Mouse (Mus musculus) hindbrain, embryonic 12.5 days (tissue): ENCODE measurements around the gene Zfp791. TPM values are rescaled to one million over a fixed set of nuclear protein-coding genes. Genes with fewer than 3 reads are reported as not detected.

Experiments used
- ATAC-seq: fragments of 200-750 bp; cut with Nextera tagmentation; 2 replicates; pipeline ENCODE4 v1.8.0; 2017; ENCODE audit warnings: moderate TSS enrichment; ENCODE audit not compliant: low FRiP score
- H3K27ac ChIP-seq: fragments of 300-500 bp; sonication (generic); 2 replicates; pipeline ENCODE4 v1.5.1; 2016; ENCODE audit warnings: mild to moderate bottlenecking
- H3K27me3 ChIP-seq: fragments of 300-500 bp; sonication (generic); 2 replicates; pipeline ENCODE4 v1.6.1; 2016; ENCODE audit warnings: mild to moderate bottlenecking
- H3K36me3 ChIP-seq: fragments of 300-500 bp; sonication (generic); 2 replicates; pipeline ENCODE4 v1.6.1; 2016; ENCODE audit warnings: mild to moderate bottlenecking
- H3K4me1 ChIP-seq: fragments of 300-500 bp; sonication (generic); 2 replicates; pipeline ENCODE4 v1.6.1; 2016
- H3K4me2 ChIP-seq: fragments of 300-500 bp; sonication (generic); replicated peaks from 2 replicates; pipeline ENCODE4 v1.6.1; 2016; ENCODE audit warnings: mild to moderate bottlenecking
- H3K4me3 ChIP-seq: fragments of 300-500 bp; sonication (generic); 2 replicates; pipeline ENCODE4 v1.5.1; 2016; ENCODE audit warnings: mild to moderate bottlenecking
- H3K9ac ChIP-seq: fragments of 300-500 bp; sonication (generic); 2 replicates; pipeline ENCODE4 v1.6.1; 2016; ENCODE audit warnings: mild to moderate bottlenecking, moderate library complexity
- H3K9me3 ChIP-seq: fragments of 300-500 bp; sonication (generic); replicated peaks from 2 replicates; pipeline ENCODE4 v1.6.1; 2016; ENCODE audit warnings: mild to moderate bottlenecking
- WGBS: fragments of 180-500 bp; shearing (Covaris S2); methylation state at CpG from one replicate; pipeline ENCODE4 v1.1.7; 2016; 5-methylcytosine and 5-hydroxymethylcytosine counted together
- polyA plus RNA-seq: library from polyadenylated mRNA; unstranded; fragments of >200 nt; fragmentation: Nextera tagmentation; extraction: Ambion mirVana; gene quantifications from 2 replicates; pipeline ENCODE4 v1.2.1, GENCODE M21; 2016

Gene Zfp791
- polyA plus RNA-seq, 1 experiment from 2014 or later: 2.7 TPM

DNA sequence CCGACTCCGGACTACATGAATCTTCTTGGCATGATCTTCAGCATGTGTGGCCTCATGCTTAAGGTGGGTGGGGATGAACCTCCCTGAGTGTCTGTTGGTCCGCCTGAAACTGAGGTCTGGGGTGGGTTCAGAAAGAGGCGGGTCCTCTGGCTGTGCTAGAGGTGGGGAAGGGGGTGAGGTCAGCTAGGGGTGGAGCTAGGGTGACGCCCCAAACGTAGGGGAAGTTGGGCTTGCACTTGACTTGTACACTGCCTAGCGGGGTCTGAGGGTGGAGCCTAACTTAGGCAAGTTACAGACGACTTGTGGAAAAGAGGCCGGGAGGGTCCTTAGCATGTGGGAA is 41.7 kb downstream of the Zfp791 start, which contains the start of gene Wdr83:
Wdr83 (minus strand) TSS at position 91 of the 340 bp plus-strand sequence.
- no peaks in the 10 kb centered on the region for H3K27me3 ChIP-seq
- WGBS: 3% methylated on average over 9 of the region's 9 CpGs
- peak within 1 kb of the TSS; percentile 62; the same call in 1 of the 2 replicates for H3K27ac ChIP-seq
- peak within 1 kb of the TSS; percentile 90 for H3K4me3 ChIP-seq
- H3K4me1 ChIP-seq: peaks cover 29% of the 10 kb centered on the region
- ATAC-seq: peak; percentile 46
- H3K9me3 ChIP-seq: no peaks in the 10 kb centered on the region
- H3K36me3 ChIP-seq: peaks cover 21% of the 10 kb centered on the region
- H3K9ac ChIP-seq: peak within 1 kb of the TSS; percentile 92
- H3K4me2 ChIP-seq: peak within 1 kb of the TSS; percentile 71

DNA sequence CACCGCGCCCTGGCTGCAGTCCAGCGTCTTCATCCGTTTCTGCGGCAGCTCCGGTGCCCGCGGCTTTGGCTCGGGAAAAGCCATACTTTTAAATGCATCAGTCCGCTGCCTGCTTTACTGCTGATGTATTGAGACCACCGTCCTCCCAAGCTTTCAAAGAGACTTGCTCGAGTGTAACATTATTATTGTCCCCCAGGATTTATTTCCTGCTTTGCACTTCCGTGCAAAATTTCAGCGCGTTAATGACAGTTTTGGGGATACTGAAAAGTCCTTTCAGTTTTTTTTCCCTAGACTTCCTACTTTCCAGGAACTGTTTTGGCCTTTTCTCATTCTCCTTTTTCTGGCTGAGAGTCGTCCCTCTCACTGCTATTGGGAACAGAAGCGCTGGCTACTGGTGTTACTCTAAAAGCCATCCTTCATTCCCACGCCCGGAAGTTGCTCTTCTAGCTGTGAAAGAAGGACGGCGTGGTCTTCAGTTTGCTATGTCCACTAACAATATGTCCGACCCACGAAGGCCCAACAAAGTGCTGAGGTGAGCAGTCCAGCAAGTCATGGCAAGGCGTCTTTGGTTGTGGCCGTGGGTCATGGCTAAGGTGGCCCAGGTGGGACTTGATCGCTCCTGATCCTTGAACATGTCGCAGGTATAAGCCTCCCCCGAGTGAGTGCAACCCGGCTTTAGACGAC is 42.2 kb downstream of the Zfp791 start, which contains the start of gene Wdr83os:
Wdr83os (plus strand) TSS at position 209 of the 684 bp plus-strand sequence.
- Histone ChIP-seq H3K9ac (peak within 1 kb of the TSS; percentile 92), H3K27ac (peak within 1 kb of the TSS; percentile 62; the same call in 1 of the 2 replicates), H3K9me3 (no peaks in the 10 kb centered on the region), H3K4me1 (peaks cover 29% of the 10 kb centered on the region), H3K27me3 (no peaks in the 10 kb centered on the region), H3K4me3 (peak within 1 kb of the TSS; percentile 90), H3K4me2 (peak within 1 kb of the TSS; percentile 71), H3K36me3 (peaks cover 25% of the 10 kb centered on the region)
- peak; percentile 18 for ATAC-seq
- under 1% methylated on average over 30 of the region's 30 CpGs for WGBS

DNA sequence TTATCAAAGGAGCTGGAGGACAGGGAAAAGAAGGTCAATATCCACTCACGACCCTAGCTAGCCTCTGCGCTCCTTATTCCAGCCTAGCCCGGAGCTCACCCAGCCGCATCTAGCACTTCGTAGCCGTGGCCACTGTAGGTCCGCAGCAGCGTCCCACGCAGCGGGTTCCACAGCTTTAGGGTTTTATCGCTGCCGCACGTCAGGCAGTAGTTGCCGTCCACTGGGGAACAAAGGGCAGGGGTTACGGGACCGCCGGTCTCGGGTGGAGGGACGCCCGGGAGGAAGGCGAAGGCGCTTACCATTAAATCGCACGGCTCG is 42.7 kb downstream of the Zfp791 start:
- H3K27ac ChIP-seq: peak overlapping the region; percentile 62; the same call in 1 of the 2 replicates
- ATAC-seq: no peak
- 1% methylated on average over 25 of the region's 25 CpGs for WGBS

DNA sequence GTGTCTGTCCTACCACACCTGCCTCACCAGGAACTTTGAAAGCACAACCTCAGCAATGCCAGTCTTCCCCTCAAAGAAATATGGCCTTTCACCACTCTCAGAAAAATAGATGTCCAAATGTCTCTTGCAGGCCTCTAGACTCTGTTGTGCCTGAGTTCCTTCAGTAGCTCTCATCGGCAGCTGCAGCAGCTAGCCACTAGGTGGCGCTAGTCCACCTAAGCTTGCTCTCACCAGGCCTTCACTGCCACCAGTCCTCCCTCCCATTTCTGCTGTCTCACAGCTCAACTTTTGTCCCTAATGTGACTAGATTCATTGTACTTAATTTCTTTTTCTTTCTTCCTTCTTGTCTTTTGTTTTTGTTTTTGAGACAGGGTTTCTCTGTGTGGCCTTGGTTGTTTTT is 45.9 kb downstream of the Zfp791 start:
- Histone ChIP-seq H3K4me2 (no peak overlapping the region), H3K4me1 (peaks cover 19% of the 10 kb centered on the region), H3K27me3 (no peaks in the 10 kb centered on the region), H3K36me3 (peaks cover 43% of the 10 kb centered on the region), H3K27ac (no peak overlapping the region), H3K9ac (no peak overlapping the region), H3K4me3 (no peak overlapping the region), H3K9me3 (no peaks in the 10 kb centered on the region)
- 0% methylated on average over 2 of the region's 2 CpGs for WGBS
- ATAC-seq: no peak

More for the DNA sequence above, 42.7 kb downstream of the Zfp791 start:
- Histone ChIP-seq H3K27me3 (no peaks in the 10 kb centered on the region), H3K9me3 (no peaks in the 10 kb centered on the region), H3K4me2 (peak overlapping the region; percentile 71), H3K36me3 (peaks cover 24% of the 10 kb centered on the region), H3K4me3 (peak overlapping the region; percentile 90), H3K4me1 (peaks cover 29% of the 10 kb centered on the region), H3K9ac (peak overlapping the region; percentile 92)

DNA sequence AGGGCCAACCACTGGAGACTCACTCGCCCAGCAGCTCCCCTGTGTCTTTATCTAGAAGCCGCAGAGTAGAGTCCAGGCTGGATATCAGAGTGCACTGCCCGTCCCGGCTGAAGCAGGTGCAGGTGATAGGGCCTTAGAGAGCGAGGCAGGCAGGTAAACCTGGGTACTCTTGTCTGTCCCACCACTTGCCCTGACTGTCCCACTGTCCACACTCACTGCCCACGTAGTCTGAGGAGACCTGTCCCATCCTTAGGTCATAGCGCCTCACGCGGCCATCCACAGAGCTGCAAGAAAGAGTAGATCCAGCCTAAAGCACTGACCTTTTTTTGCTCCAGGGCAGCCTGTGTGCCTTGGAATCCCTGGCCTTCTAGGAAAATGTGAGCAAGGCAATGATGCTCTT is 46.9 kb downstream of the Zfp791 start:
- Histone ChIP-seq H3K4me1 (peaks cover 15% of the 10 kb centered on the region), H3K9me3 (no peaks in the 10 kb centered on the region), H3K4me2 (no peak overlapping the region), H3K36me3 (peaks cover 43% of the 10 kb centered on the region), H3K27ac (no peak overlapping the region), H3K4me3 (no peak overlapping the region), H3K9ac (no peak overlapping the region), H3K27me3 (no peaks in the 10 kb centered on the region)
- 66% methylated on average over 9 of the region's 9 CpGs for WGBS
- ATAC-seq: no peak

DNA sequence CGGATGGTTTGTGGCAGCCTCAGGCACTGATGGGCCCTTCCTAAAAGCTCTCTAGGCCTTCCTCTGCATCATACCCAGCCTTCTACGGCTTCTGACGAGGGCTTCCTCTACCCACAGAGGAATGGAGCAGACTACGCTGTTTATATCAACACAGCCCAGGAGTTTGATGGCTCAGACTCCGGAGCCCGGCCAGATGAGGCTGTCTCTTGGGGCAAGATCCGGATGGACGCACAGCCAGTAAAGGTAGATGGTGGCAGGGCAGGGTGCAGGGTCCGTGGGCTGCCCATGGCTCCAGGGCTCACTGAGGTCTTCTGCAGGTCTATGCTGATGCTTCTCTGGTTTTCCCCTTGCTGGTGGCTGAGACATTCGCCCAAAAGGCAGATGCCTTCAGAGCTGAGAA is 48.3 kb downstream of the Zfp791 start:
- Histone ChIP-seq H3K4me3 (no peak overlapping the region), H3K27me3 (no peaks in the 10 kb centered on the region), H3K9me3 (no peaks in the 10 kb centered on the region), H3K36me3 (peaks cover 43% of the 10 kb centered on the region), H3K4me2 (no peak overlapping the region), H3K4me1 (peaks cover 15% of the 10 kb centered on the region), H3K27ac (no peak overlapping the region), H3K9ac (no peak overlapping the region)
- 94% methylated on average over 10 of the region's 10 CpGs for WGBS
- no peak for ATAC-seq

DNA sequence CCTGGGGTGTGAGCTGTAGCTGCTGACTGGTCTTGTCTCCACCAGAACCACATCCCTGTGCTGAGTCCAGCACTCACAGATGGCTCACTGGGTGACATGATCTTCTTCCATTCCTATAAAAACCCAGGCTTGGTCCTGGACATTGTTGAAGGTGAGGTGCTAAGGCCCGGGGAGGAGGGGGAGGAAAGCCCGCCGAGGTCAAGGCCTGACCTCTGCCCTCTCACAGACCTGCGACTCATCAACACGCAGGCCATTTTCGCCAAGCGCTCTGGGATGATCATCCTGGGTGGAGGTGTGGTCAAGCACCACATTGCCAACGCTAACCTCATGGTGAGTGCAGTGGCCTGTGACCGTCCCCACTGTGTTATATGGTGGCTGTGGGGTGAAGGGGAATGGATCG is 48.7 kb downstream of the Zfp791 start:
- no peak overlapping the region for H3K9ac ChIP-seq
- H3K4me3 ChIP-seq: no peak overlapping the region
- H3K4me1 ChIP-seq: peaks cover 12% of the 10 kb centered on the region
- no peak overlapping the region for H3K4me2 ChIP-seq
- no peak overlapping the region for H3K27ac ChIP-seq
- no peaks in the 10 kb centered on the region for H3K9me3 ChIP-seq
- peaks cover 43% of the 10 kb centered on the region for H3K36me3 ChIP-seq
- ATAC-seq: no peak
- no peaks in the 10 kb centered on the region for H3K27me3 ChIP-seq
- WGBS: 88% methylated on average over 10 of the region's 10 CpGs

DNA sequence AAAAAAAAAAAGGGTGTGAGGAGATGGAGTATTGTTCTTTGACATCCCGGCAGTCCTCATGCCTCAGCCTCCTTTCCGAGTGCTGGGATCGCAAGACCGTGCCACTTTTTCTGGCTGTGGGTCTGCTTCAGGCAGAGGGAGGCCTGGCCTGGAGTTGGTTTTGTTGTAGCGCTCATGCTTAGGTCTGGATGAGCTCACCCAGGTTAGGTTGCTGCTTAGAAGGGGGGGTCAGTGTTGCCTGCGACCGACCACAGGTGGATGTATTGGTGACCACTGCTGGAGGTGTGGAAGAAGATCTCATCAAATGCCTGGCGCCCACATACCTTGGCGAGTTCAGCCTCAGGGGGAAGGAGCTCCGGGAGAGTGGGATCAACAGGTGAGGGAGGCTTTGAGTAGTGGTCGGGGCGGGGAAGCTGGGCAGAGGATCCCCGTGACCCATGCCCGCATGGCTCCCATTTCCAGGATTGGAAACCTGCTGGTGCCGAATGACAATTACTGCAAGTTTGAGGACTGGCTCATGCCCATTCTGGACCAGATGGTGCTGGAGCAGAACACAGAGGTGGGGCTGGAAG is 49.8 kb downstream of the Zfp791 start:
- Histone ChIP-seq H3K4me2 (0 out of 2 replicates have a peak overlapping the region, but pooled peaks have one; percentile 19), H3K9me3 (no peaks in the 10 kb centered on the region), H3K27me3 (no peaks in the 10 kb centered on the region), H3K4me1 (peaks cover 12% of the 10 kb centered on the region), H3K27ac (no peak overlapping the region), H3K9ac (no peak overlapping the region; the same call in 1 of the 2 replicates), H3K4me3 (0 out of 2 replicates have a peak overlapping the region, but pooled peaks have one; percentile 87), H3K36me3 (peaks cover 46% of the 10 kb centered on the region)
- ATAC-seq: no peak
- WGBS: 94% methylated on average over 15 of the region's 15 CpGs

DNA sequence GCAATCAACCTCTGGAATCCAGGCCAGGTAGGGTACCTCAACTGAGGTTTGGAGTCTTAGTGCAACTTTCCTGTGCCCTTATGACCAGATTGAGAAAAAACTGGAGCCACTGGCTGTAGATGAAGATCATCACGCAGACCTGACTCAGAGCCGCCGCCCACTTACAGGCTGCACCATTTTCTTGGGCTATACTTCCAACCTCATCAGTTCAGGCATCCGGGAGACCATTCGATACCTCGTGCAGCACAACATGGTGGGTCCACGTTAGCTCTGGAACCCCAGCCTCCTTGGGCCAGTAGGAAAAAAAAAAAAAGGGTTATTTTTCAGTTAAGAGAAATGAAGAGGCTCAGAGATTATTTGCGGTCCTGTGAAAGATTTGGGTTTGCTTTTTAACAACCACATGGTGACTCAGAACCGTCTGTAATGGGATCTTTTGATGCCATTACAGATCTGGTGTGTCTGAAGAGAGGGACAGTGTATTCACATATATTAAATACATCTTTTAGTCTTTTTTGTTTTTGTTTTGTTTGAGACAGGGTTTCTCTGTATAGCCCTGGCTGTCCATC is 50.4 kb downstream of the Zfp791 start:
- no peaks in the 10 kb centered on the region for H3K9me3 ChIP-seq
- no peak for ATAC-seq
- H3K9ac ChIP-seq: peak overlapping the region; percentile 85
- WGBS: 46% methylated on average over 9 of the region's 9 CpGs
- no peaks in the 10 kb centered on the region for H3K27me3 ChIP-seq
- peak overlapping the region; percentile 87 for H3K4me3 ChIP-seq
- peak overlapping the region; percentile 96 for H3K27ac ChIP-seq
- H3K36me3 ChIP-seq: peaks cover 50% of the 10 kb centered on the region
- H3K4me1 ChIP-seq: peaks cover 12% of the 10 kb centered on the region
- peak overlapping the region; percentile 63 for H3K4me2 ChIP-seq

DNA sequence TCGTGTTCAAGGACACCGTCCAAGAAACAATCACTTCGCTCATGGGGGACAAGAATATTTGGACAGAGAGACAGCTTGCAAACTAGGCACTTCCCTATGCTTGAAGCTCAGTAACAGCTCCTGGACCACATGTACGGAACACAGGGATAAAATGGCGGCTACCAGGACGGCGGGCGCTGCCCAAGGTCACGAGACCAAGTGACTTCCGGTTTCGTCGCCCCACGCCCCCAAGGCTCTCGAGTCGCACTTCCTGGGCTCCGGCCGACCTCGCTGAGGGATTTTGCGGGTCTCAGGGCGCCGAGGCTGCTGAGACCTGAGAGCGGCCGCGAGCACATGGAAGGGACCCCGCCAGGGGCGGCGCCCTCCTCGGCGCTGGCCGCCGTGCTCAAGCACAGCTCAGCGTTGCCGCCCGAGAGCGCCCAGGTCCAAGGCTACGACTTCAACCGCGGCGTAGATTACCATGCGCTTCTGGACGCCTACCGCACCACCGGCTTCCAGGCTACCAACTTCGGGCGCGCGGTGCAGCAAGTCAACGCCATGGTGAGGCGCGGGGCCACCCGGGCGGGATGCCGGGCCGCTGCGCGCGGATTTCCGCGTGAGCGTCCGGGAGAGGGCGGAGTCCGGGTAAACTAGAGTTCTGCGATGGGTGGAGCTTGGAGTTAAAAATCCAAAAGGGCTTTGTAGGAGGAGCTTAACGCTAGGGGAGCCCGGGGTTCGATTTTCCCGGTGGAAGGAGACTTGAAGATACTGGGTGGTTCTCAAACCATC is 51.2 kb downstream of the Zfp791 start, which contains the start of gene Dhps:
Dhps (plus strand) TSS at position 244 of the 768 bp plus-strand sequence.
- peak; percentile 93 for ATAC-seq
- WGBS: under 1% methylated on average over 68 of the region's 68 CpGs
- Histone ChIP-seq H3K27ac (peak within 1 kb of the TSS; percentile 96), H3K4me3 (peak within 1 kb of the TSS; percentile 87), H3K27me3 (no peaks in the 10 kb centered on the region), H3K9me3 (no peaks in the 10 kb centered on the region), H3K36me3 (peaks cover 53% of the 10 kb centered on the region), H3K4me1 (peaks cover 12% of the 10 kb centered on the region), H3K9ac (peak within 1 kb of the TSS; percentile 85), H3K4me2 (peak within 1 kb of the TSS; percentile 63)

DNA sequence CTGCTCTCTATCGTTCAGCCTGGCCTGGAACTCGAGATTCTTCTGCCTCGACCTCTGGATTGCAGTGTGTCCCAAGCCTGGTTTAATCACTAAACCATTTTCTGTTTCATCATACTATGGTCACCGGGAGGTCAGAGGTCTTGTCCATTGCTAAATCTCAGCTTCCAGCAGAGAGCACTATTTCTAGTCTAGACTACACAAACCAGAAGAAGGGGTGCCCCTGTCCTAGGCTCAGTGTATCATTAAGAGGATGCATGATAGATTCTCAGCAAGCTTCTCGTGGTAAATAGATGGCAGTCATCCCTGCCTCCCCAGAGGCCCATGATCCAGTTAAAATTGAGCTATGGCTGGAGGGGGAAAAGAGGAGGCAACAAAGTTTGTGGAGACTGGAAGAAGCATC is 51.9 kb downstream of the Zfp791 start:
- peak overlapping the region; percentile 87 for H3K4me3 ChIP-seq
- peaks cover 12% of the 10 kb centered on the region for H3K4me1 ChIP-seq
- H3K27me3 ChIP-seq: no peaks in the 10 kb centered on the region
- WGBS: 88% methylated on average over 5 of the region's 5 CpGs
- 0 out of 2 replicates have a peak overlapping the region, but pooled peaks have one; percentile 85 for H3K9ac ChIP-seq
- ATAC-seq: no peak
- H3K27ac ChIP-seq: peak overlapping the region; percentile 96; the same call in 1 of the 2 replicates
- peaks cover 54% of the 10 kb centered on the region for H3K36me3 ChIP-seq
- H3K4me2 ChIP-seq: peak overlapping the region; percentile 63
- H3K9me3 ChIP-seq: no peaks in the 10 kb centered on the region

DNA sequence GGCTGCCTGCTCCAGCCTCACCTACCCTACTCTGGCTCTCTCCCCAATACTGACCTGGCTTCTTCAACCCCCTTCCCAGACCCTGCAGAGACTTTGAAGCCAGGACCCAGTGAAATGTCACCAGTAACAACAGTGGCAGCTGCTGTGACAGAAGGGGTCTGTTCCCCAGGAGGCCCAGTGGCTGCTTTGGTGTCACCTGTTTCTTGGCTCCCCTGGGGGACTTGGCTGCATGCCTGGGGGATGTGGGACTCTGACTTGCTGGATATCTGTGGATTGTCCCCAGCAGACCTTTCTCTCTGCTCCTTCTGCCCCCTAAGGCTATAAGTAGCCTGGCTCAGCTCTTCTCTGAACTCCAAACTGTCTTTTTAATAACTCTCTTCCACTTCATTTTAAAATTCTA is 54.9 kb downstream of the Zfp791 start, which contains the start of gene Gm5741:
Gm5741 (minus strand) TSS at position 1 of the 400 bp plus-strand sequence.
- no peak within 1 kb of the TSS for H3K4me3 ChIP-seq
- no peaks in the 10 kb centered on the region for H3K9me3 ChIP-seq
- no peak within 1 kb of the TSS for H3K9ac ChIP-seq
- peaks cover 12% of the 10 kb centered on the region for H3K4me1 ChIP-seq
- H3K36me3 ChIP-seq: peaks cover 40% of the 10 kb centered on the region
- no peak within 1 kb of the TSS for H3K27ac ChIP-seq
- no peak within 1 kb of the TSS for H3K4me2 ChIP-seq
- ATAC-seq: no peak
- no peaks in the 10 kb centered on the region for H3K27me3 ChIP-seq
